Mouse (Mus musculus): ENCODE measurements around the gene Glb1. TPM values are rescaled to one million over a fixed set of nuclear protein-coding genes. Genes with fewer than 3 reads are reported as not detected.
A peak's percentile ranks its signal among the peaks of the same experiment; 100 is the strongest.
"Not testable (repeated sequence)": the region's sequence is repeated elsewhere in the genome, so short reads cannot be mapped to it uniquely, and the experiment has no call there.

Gene Glb1
- polyA plus RNA-seq (2012; rRNA removed) = 18.0 and 19.5 TPM in 2 replicates

DNA sequence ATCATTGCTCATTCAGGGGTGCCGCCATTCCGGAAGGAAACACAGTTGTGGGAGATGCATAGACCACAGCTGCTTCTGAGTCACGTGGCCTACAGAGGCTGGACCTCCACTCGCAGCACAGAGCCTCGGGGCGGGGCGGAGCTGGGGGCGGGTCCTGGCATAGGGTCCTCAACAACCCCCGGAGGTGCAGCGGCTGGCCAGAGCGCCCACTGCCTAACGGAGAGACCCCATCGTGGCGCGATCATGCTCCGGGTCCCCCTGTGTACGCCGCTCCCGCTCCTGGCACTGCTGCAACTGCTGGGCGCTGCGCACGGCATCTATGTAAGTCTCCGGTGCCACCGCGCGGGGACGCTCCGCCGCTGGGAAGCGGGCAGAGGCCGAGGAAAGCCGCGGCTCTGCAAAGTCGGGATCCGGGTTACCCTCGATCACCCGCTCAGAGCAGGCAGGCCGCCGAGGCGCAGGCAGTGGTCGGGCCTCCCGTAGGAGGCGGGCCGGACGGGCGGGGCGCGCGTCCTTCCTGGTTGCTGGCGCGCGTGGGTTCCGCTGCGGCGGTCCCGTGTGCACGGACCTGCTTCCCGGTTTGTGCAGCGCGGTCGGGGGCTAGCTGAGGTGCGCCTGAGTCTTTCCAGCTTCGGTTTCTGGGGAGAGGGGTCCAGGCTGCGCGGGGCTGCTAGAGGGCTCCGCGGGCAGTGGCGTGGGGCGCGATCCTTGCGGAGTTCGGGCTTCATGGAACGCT, at the start of gene Glb1, which contains the start of gene Tmppe:
Glb1 (plus strand) TSS at position 128 of the 736 bp plus-strand sequence.
Tmppe (plus strand) TSS at position 157 of the 736 bp plus-strand sequence.
- Histone ChIP-seq H3K4me1 (ENCODE audit: control insufficient read depth, insufficient read depth, low read length) (peaks cover 10% of the 10 kb centered on the region), H3K4me3 (ENCODE audit: control insufficient read depth, low read depth, low read length) (peak within 1 kb of the TSS; percentile 70), H3K27me3 (ENCODE audit: control insufficient read depth, insufficient read depth, low read length) (no peaks in the 10 kb centered on the region; the same call in 1 of the 2 replicates), H3K36me3 (ENCODE audit: control insufficient read depth, insufficient read depth, low read length) (no peaks in the 10 kb centered on the region), H3K27ac (ENCODE audit: control insufficient read depth, insufficient read depth, low read depth, low read length) (peak within 1 kb of the TSS; percentile 63)
- no peak for TF ChIP-seq CTCF (IDR thresholded peaks at IDR 0.05; ENCODE audit: control insufficient read depth, insufficient read depth, insufficient replicate concordance, low read depth, low read length)
- TF ChIP-seq POLR2A (IDR thresholded peaks at IDR 0.05; ENCODE audit: control insufficient read depth, low read depth, low read length) = no peak

DNA sequence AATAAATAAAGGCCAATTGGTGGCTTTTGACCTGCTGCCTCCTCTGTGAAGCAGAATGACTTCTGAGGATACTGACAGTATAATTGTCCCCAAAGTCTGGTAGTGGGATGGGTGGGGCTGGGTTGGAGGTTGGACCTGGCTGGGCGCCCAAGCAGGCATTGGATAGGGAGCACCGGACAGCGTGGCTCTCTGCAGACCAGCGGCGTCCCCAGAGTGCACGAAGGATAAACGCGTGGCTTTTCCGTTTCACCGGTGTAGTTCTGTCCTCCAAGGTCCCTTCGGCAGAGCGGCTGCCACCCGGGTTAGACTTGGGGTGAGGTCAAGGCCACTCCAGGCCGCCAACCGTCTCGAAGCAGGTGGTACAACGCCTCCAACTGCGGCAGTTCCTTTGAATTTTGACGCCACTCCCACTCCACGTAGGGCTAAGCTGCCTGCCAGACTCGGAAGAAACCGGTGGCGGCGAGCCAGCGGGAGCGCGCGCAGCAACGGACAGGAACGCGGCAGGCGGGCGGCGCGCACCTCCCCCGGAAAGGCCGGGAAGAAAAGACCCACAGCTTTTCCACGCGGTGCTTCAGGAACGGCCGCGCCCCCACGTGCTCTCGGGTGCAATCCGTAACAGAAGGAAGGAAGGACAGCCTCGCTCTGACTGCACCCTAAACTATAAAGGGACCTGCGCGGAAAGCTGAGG, 32.9 kb upstream of the Glb1 start:
- TF ChIP-seq CTCF (IDR thresholded peaks at IDR 0.05; ENCODE audit: control insufficient read depth, insufficient read depth, insufficient replicate concordance, low read depth, low read length) (no peak), POLR2A (IDR thresholded peaks at IDR 0.05; ENCODE audit: control insufficient read depth, low read depth, low read length) (peak; percentile 65)
- no peaks in the 10 kb centered on the region; the same call in 1 of the 2 replicates for H3K36me3 ChIP-seq (ENCODE audit: control insufficient read depth, insufficient read depth, low read length)
- H3K27ac ChIP-seq (ENCODE audit: control insufficient read depth, insufficient read depth, low read depth, low read length) = peak overlapping the region; percentile 99
- peaks cover 4% of the 10 kb centered on the region; the same call in 1 of the 2 replicates for H3K4me1 ChIP-seq (ENCODE audit: control insufficient read depth, insufficient read depth, low read length)
- H3K4me3 ChIP-seq (ENCODE audit: control insufficient read depth, low read depth, low read length) = peak overlapping the region; percentile 95
- no peaks in the 10 kb centered on the region for H3K27me3 ChIP-seq (ENCODE audit: control insufficient read depth, insufficient read depth, low read length)

DNA sequence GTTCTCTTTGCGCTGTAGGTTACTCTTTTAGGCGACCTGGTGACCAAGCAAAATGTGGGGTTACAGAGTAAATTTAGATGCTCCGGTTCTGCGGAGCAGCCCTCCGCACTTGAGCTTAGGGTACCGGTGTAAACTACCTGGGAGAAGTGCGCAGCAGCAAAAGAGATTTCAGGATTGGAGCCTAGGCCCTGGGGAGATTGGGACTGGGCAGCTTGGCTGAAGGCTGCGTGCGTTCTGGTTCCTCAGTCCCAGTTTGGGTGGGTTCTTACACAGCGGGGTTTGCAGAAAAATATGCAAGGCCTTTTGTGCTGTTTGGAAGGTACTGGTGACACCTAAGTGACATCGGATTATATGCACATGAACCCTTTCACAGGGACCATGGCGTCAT, 32.4 kb upstream of the Glb1 start:
- Histone ChIP-seq H3K27ac (ENCODE audit: control insufficient read depth, insufficient read depth, low read depth, low read length) (peak overlapping the region; percentile 99), H3K4me1 (ENCODE audit: control insufficient read depth, insufficient read depth, low read length) (peaks cover 4% of the 10 kb centered on the region; the same call in 1 of the 2 replicates), H3K36me3 (ENCODE audit: control insufficient read depth, insufficient read depth, low read length) (no peaks in the 10 kb centered on the region; the same call in 1 of the 2 replicates), H3K27me3 (ENCODE audit: control insufficient read depth, insufficient read depth, low read length) (no peaks in the 10 kb centered on the region), H3K4me3 (ENCODE audit: control insufficient read depth, low read depth, low read length) (peak overlapping the region; percentile 95)
- no peak for TF ChIP-seq CTCF (IDR thresholded peaks at IDR 0.05; ENCODE audit: control insufficient read depth, insufficient read depth, insufficient replicate concordance, low read depth, low read length)

DNA sequence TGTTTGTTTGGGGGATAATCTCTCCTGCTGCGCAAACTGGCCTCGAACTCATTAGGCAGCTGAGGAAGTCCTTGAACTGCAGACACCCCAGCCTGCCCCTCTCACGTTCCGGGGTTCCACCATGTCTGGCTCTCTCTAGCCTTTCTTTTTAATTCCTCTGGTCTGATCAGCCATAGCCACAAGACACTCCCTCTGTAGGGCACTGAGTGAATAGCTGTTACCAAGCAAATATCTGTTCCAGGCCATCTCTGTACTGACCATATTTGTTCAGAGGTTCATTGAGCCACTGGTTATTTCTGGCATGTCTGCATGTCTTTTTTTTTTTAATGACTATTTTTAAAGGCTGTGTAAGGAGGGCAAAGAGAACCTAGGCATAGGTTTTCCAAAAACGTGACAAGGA, 31.5 kb upstream of the Glb1 start:
- H3K4me3 ChIP-seq (ENCODE audit: control insufficient read depth, low read depth, low read length) = peak overlapping the region; percentile 2
- H3K27ac ChIP-seq (ENCODE audit: control insufficient read depth, insufficient read depth, low read depth, low read length); H3K36me3 ChIP-seq (ENCODE audit: control insufficient read depth, insufficient read depth, low read length); H3K4me1 ChIP-seq (ENCODE audit: control insufficient read depth, insufficient read depth, low read length); H3K27me3 ChIP-seq (ENCODE audit: control insufficient read depth, insufficient read depth, low read length): not testable (repeated sequence)

DNA sequence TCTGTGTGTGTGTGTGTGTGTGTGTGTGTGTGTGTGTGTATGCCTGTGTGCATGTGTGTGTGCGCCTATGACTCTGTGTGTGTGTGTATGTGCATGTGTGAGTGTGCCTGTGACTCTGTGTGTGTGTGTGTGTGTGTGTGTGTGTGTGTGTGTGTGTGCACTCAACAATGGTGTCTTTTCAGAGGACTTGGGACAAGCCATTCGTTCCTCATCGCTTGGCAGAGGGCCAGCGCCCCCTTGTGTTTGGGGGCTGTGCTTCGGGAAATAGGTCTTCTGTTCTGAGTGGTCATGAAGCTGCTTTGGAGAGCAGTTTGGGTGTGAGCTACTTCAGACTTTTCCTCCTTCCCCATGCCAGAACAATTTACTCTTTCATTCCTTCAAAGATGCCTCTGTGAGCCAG, 29.2 kb upstream of the Glb1 start:
- H3K4me3 ChIP-seq (ENCODE audit: control insufficient read depth, low read depth, low read length); H3K27me3 ChIP-seq (ENCODE audit: control insufficient read depth, insufficient read depth, low read length); H3K4me1 ChIP-seq (ENCODE audit: control insufficient read depth, insufficient read depth, low read length); H3K36me3 ChIP-seq (ENCODE audit: control insufficient read depth, insufficient read depth, low read length); H3K27ac ChIP-seq (ENCODE audit: control insufficient read depth, insufficient read depth, low read depth, low read length): not testable (repeated sequence)

DNA sequence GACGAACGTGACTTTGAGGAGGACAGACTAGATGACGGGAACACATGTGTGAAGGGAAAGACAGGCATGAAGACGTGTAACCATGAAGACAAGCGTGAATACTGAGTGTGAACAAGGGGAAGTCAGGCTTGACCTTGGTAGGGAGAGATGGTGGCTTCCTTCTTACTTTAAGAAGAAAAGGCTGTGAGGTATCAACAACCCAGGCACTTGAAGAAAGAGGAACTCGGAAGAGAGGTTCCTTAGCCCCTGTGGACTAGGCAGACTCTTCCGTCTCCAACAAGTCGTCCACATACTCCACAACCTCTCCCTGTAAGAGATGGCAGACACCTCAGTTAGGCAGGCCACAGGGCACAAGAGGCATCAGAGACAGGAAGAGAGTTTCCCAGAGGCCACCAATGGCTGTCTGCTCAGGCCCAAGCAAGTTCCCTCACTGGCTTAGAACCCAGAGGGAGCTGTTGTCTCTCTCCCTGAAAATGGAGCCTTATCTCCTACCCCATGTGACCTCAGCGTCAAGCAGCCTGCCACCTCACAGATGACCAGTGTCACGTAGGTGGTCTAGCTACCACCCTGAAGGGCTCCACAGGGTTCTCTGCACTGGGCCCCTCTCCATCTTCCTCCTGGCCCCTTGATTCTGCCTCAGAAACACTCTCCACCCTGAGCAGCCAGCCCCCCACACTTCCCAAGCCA, 25.5 kb upstream of the Glb1 start:
- Histone ChIP-seq H3K27ac (ENCODE audit: control insufficient read depth, insufficient read depth, low read depth, low read length) (no peak overlapping the region), H3K4me1 (ENCODE audit: control insufficient read depth, insufficient read depth, low read length) (no peaks in the 10 kb centered on the region), H3K36me3 (ENCODE audit: control insufficient read depth, insufficient read depth, low read length) (no peaks in the 10 kb centered on the region; the same call in none of the 2 replicates), H3K27me3 (ENCODE audit: control insufficient read depth, insufficient read depth, low read length) (no peaks in the 10 kb centered on the region), H3K4me3 (ENCODE audit: control insufficient read depth, low read depth, low read length) (no peak overlapping the region)
- TF ChIP-seq POLR2A (IDR thresholded peaks at IDR 0.05; ENCODE audit: control insufficient read depth, low read depth, low read length) = 0 out of 2 replicates have a peak, but pooled peaks have one; percentile 19
- TF ChIP-seq CTCF (IDR thresholded peaks at IDR 0.05; ENCODE audit: control insufficient read depth, insufficient read depth, insufficient replicate concordance, low read depth, low read length) = no peak

DNA sequence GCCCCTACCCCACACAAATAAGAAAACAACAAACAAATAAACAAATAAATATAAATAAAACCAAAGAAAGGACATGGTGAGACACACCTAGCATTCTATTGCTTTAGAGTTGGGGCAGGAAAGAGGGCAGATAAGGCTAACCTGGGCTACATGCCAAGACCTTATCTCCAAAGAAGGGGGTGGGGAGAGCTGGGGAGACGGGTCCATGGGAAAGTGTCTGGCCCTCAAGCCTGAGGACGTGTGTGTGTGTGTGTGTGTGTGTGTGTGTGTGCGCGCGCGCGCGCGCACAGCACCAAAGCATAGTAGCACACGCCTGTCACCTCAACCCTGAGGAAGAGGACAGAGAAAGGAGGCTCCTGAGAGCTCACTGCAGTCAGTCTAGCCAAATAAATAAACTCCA, 23.7 kb upstream of the Glb1 start:
- TF ChIP-seq POLR2A (IDR thresholded peaks at IDR 0.05; ENCODE audit: control insufficient read depth, low read depth, low read length) (no peak), CTCF (IDR thresholded peaks at IDR 0.05; ENCODE audit: control insufficient read depth, insufficient read depth, insufficient replicate concordance, low read depth, low read length) (no peak)
- Histone ChIP-seq H3K4me1 (ENCODE audit: control insufficient read depth, insufficient read depth, low read length) (no peaks in the 10 kb centered on the region), H3K4me3 (ENCODE audit: control insufficient read depth, low read depth, low read length) (no peak overlapping the region), H3K27ac (ENCODE audit: control insufficient read depth, insufficient read depth, low read depth, low read length) (no peak overlapping the region), H3K36me3 (ENCODE audit: control insufficient read depth, insufficient read depth, low read length) (no peaks in the 10 kb centered on the region; the same call in 1 of the 2 replicates), H3K27me3 (ENCODE audit: control insufficient read depth, insufficient read depth, low read length) (no peaks in the 10 kb centered on the region)
